Mouse (Mus musculus): ENCODE measurements at regions not wholly inside any gene's neighbourhood (a gene's known extent, or its start where the extent isn't known, plus 50 kb on each side); places are given as distances from the start of the nearest gene placed in this dataset.
A peak's percentile ranks its signal among the peaks of the same experiment; 100 is the strongest.

- DNase-seq (ENCODE audit: low spot score in 2 of 2): no peak
These were observed 224.8 kb upstream of the Far2 start for GRCm38 (mm10) chr6:147822215-147822614.

- DNase-seq (ENCODE audit: low spot score in 2 of 2): no peak
These were observed 214.5 kb upstream of the Far2 start for GRCm38 (mm10) chr6:147832521-147832920.

- DNase-seq (ENCODE audit: low spot score in 2 of 2): no peak
These were observed 213.6 kb upstream of the Far2 start for GRCm38 (mm10) chr6:147833501-147833900.

GRCm38 (mm10) chr6:147838846-147839245 is 208.2 kb upstream of the Far2 start:
- DNase-seq (ENCODE audit: low spot score in 2 of 2): no peak

GRCm38 (mm10) chr6:147849988-147850387 is 197.1 kb upstream of the Far2 start:
- no peak for DNase-seq (ENCODE audit: low spot score in 2 of 2)

GRCm38 (mm10) chr6:147861116-147861515 is 185.9 kb upstream of the Far2 start:
- no peak for DNase-seq (ENCODE audit: low spot score in 2 of 2)

GRCm38 (mm10) chr6:147871033-147871432 is 176.0 kb upstream of the Far2 start:
- DNase-seq (ENCODE audit: low spot score in 2 of 2): no peak

- DNase-seq (ENCODE audit: low spot score in 2 of 2): no peak
These were observed 173.9 kb upstream of the Far2 start for GRCm38 (mm10) chr6:147873173-147873572.

- no peak for DNase-seq (ENCODE audit: low spot score in 2 of 2)
These were observed 168.6 kb upstream of the Far2 start for GRCm38 (mm10) chr6:147878485-147878884.

- no peak for DNase-seq (ENCODE audit: low spot score in 2 of 2)
These were observed 161.2 kb upstream of the Far2 start for GRCm38 (mm10) chr6:147885902-147886301.

- DNase-seq (ENCODE audit: low spot score in 2 of 2): no peak
These were observed 127.4 kb upstream of the Far2 start for GRCm38 (mm10) chr6:147919697-147920096.

- DNase-seq (ENCODE audit: low spot score in 2 of 2): no peak
These were observed 126.0 kb upstream of the Far2 start for GRCm38 (mm10) chr6:147921091-147921490.

GRCm38 (mm10) chr6:147922506-147922905 is 124.6 kb upstream of the Far2 start:
- DNase-seq (ENCODE audit: low spot score in 2 of 2): no peak

GRCm38 (mm10) chr6:147923246-147923645 is 123.8 kb upstream of the Far2 start:
- DNase-seq (ENCODE audit: low spot score in 2 of 2): no peak

GRCm38 (mm10) chr6:147928951-147929350 is 118.1 kb upstream of the Far2 start:
- no peak for DNase-seq (ENCODE audit: low spot score in 2 of 2)

- DNase-seq (ENCODE audit: low spot score in 2 of 2): no peak
These were observed 103.0 kb upstream of the Far2 start for GRCm38 (mm10) chr6:147944020-147944419.

- DNase-seq (ENCODE audit: low spot score in 2 of 2): no peak
These were observed 102.0 kb upstream of the Far2 start for GRCm38 (mm10) chr6:147944940-147945676.

GRCm38 (mm10) chr6:147947997-147948396 is 99.1 kb upstream of the Far2 start:
- DNase-seq (ENCODE audit: low spot score in 2 of 2): no peak

GRCm38 (mm10) chr6:147951642-147952041 is 95.4 kb upstream of the Far2 start:
- no peak for DNase-seq (ENCODE audit: low spot score in 2 of 2)

GRCm38 (mm10) chr6:147953058-147953679 is 93.9 kb upstream of the Far2 start:
- peak in 1 of 2 experiments; percentile 14 for DNase-seq (ENCODE audit: low spot score in 2 of 2)

GRCm38 (mm10) chr6:147953753-147954152 is 93.3 kb upstream of the Far2 start:
- no peak for DNase-seq (ENCODE audit: low spot score in 2 of 2)

GRCm38 (mm10) chr6:147954253-147954652 is 92.8 kb upstream of the Far2 start:
- no peak for DNase-seq (ENCODE audit: low spot score in 2 of 2)
